Mouse (Mus musculus) heart, adult 2 months (tissue): ENCODE measurements around the gene Plb1. TPM values are rescaled to one million over a fixed set of nuclear protein-coding genes. Genes with fewer than 3 reads are reported as not detected.

Source experiments
- DNase-seq, 2 experiments: peaks; one replicate each; pipeline ENCODE4 v3.0.0; 2021
- H3K27ac ChIP-seq: fragments of 200-600 bp; 2 replicates; pipeline ENCODE4 v1.8.1; 2022
- H3K27me3 ChIP-seq: fragments of 200-500 bp; 2 replicates; pipeline ENCODE4 v1.6.1; 2012; ENCODE audit warnings: mild to moderate bottlenecking, low read length, inconsistent platforms, mixed read lengths; ENCODE audit not compliant: control insufficient read depth, insufficient read depth
- H3K36me3 ChIP-seq: fragments of 200-500 bp; 2 replicates; pipeline ENCODE4 v1.6.1; 2012; ENCODE audit warnings: low read length, inconsistent platforms; ENCODE audit not compliant: control insufficient read depth, insufficient read depth
- H3K4me1 ChIP-seq: fragments of 200-500 bp; 2 replicates; pipeline ENCODE4 v1.6.1; 2011; ENCODE audit warnings: low read length; ENCODE audit not compliant: control insufficient read depth, insufficient read depth
- H3K4me3 ChIP-seq: fragments of 200-600 bp; 2 replicates; pipeline ENCODE4 v1.8.1; 2022
- H3K79me2 ChIP-seq: fragments of 200-500 bp; replicated peaks from 2 replicates; pipeline ENCODE4 v1.6.1; 2012; ENCODE audit warnings: mild to moderate bottlenecking, inconsistent platforms, low read length, moderate library complexity, mixed read lengths; ENCODE audit not compliant: control insufficient read depth, insufficient read depth
- H3K9ac ChIP-seq: fragments of 200-500 bp; 2 replicates; pipeline ENCODE4 v1.6.1; 2012; ENCODE audit warnings: low read depth, mild to moderate bottlenecking, control low read depth, inconsistent platforms, low read length, mixed read lengths
- CTCF ChIP-seq: fragments of 200-600 bp; IDR thresholded peaks from 2 replicates; pipeline ENCODE4 v1.8.1; 2022; ENCODE audit warnings: antibody characterized with exemption, mild to moderate bottlenecking, moderate library complexity
- EP300 ChIP-seq: fragments of 200-500 bp; IDR thresholded peaks from 2 replicates; pipeline ENCODE4 v1.6.1; 2011; ENCODE audit warnings: low read depth, low read length, control low read depth; ENCODE audit not compliant: insufficient read depth
- POLR2A ChIP-seq: fragments of 200-500 bp; IDR thresholded peaks from 2 replicates; pipeline ENCODE4 v1.6.1; 2011; ENCODE audit warnings: mild to moderate bottlenecking, low read depth, low read length, control low read depth; ENCODE audit not compliant: insufficient read depth
- WGBS: fragments of 180-500 bp; shearing (Covaris S2); methylation state at CpG from one replicate; pipeline ENCODE4 v1.1.7; 2018; 5-methylcytosine and 5-hydroxymethylcytosine counted together
- intact Hi-C: fragments of 180-260 bp; cut with DNase I; formaldehyde crosslinking; loops from one replicate; pipeline ENCODE4 v1.15.1; 2025
- polyA plus RNA-seq: library from polyadenylated mRNA; depleted of rRNA; stranded (reverse); fragments of >200 nt; gene quantifications from 2 replicates; pipeline ENCODE4 v1.2.3, GENCODE M21; 2012; rRNA removed
- total RNA-seq, 2 experiments: library from RNA; stranded (reverse); gene quantifications; 2 replicates each; pipeline ENCODE4 v1.2.3; 2021

Gene Plb1
- total and polyA plus RNA-seq, 3 experiments = 0.82 to 1.6 (median 1.5) TPM

DNA sequence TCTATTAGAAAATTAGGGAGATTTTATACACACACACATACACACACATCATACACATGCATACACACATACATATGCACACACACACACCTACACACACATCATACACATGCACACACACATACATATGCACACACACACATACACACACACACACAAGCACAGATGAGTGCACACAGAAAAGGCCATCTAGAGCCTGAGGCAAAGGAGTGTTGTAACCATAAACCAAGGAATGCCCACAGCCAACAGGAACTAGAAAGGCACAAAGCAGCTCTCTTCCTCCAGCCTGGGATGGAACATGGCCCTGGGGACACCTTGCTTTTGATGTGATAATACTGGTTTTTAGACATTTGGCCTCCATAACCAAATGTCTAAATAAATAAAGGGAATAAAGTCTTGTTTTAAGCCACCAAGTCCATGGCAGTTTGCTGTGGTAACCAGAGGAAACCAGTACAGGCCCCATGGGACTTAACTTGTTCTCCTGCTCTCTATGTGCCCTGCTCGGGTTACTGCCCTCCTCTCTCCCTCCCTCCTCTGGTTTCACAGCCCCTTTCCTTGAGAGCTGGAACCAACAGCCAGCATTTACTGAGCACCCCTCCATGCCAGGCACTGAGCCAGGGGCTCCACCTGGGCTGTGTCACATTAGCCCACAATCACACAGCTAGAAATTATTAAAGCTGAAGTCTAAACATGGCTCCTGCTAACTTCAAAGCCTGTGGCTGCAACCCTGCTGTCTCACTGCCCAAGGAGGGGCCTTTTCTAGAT is 179.9 kb downstream of the Plb1 start:
- H3K4me1 ChIP-seq = peaks cover 32% of the 10 kb centered on the region
- intact Hi-C loops = loop anchor here (2.0 kb wide), 1 partner anchor 58 kb away; no protein-coding TSS in a partner anchor
- peak overlapping the region; percentile 79 for H3K27ac ChIP-seq
- no peaks in the 10 kb centered on the region for H3K79me2 ChIP-seq
- DNase-seq = peak in 1 of 2 experiments; percentile 29
- TF ChIP-seq POLR2A (no peak), EP300 (no peak)
- H3K9ac ChIP-seq = no peak overlapping the region
- WGBS = 29% methylated on average over 1 of the region's 1 CpGs
- no peak overlapping the region for H3K4me3 ChIP-seq
- H3K36me3 ChIP-seq = peaks cover 14% of the 10 kb centered on the region
- no peaks in the 10 kb centered on the region for H3K27me3 ChIP-seq

DNA sequence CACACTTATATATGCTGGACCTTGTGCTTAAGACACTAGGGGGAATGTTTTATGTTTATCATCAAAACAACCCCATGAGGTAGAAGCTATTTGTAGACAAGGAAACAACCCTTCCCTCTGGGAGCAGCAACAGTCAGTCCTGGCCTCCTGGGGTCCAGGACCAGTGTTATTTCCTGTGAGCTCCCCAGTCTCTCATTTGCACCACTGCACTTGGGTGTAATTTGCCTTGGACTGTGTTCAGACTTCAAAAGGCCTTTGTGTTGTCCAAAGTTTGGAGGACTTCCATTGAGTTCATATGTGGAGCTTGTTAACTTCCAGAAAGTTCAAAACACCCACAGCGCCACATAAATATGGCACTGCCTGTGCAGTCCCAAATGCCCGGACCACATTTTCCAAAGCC is 180.6 kb downstream of the Plb1 start:
- H3K27me3 ChIP-seq = no peaks in the 10 kb centered on the region
- DNase-seq = peak in 1 of 2 experiments; percentile 33

DNA sequence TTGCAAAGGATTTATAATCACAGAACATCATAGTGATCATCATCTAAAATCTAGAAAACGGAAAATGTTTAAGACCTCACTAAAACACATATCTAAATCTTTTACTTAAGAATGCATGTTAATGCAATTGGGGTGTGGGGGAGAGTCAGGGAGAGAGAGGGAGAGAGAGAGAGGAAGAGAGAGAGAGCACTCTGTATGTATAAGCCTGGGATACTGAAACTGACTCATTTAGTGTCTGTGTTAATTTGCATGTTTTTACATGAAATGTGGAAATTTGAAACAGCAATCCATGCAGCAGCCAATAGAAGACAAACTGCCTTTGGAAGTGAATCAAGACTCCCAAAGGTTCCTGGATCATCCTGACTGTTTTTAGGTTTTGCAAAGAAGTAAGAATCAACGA is 181.1 kb downstream of the Plb1 start:
- intact Hi-C loops = loop anchor here (2.0 kb wide), 1 partner anchor 59 kb away; no protein-coding TSS in a partner anchor
- no peak for DNase-seq
- TF ChIP-seq POLR2A = no peak
- TF ChIP-seq EP300 = no peak
- no peak for TF ChIP-seq CTCF
- H3K36me3 ChIP-seq = peaks cover 15% of the 10 kb centered on the region
- no peak overlapping the region for H3K9ac ChIP-seq
- H3K4me1 ChIP-seq = peaks cover 34% of the 10 kb centered on the region
- 66% methylated on average over 2 of the region's 2 CpGs for WGBS
- peak overlapping the region; percentile 79 for H3K27ac ChIP-seq
- no peaks in the 10 kb centered on the region for H3K27me3 ChIP-seq
- no peak overlapping the region for H3K4me3 ChIP-seq
- H3K79me2 ChIP-seq = no peaks in the 10 kb centered on the region

More for the DNA sequence above, 180.6 kb downstream of the Plb1 start:
- H3K79me2 ChIP-seq = no peaks in the 10 kb centered on the region
- TF ChIP-seq POLR2A (no peak), EP300 (peak; percentile 57; the same call in 1 of the 2 replicates), CTCF (no peak)
- WGBS = 48% methylated on average over 2 of the region's 2 CpGs
- peaks cover 34% of the 10 kb centered on the region for H3K4me1 ChIP-seq
- no peak overlapping the region for H3K9ac ChIP-seq
- intact Hi-C loops = loop anchor here (2.0 kb wide), 1 partner anchor 58 kb away; no protein-coding TSS in a partner anchor
- H3K4me3 ChIP-seq = no peak overlapping the region
- H3K36me3 ChIP-seq = peaks cover 15% of the 10 kb centered on the region
- peak overlapping the region; percentile 79 for H3K27ac ChIP-seq

DNA sequence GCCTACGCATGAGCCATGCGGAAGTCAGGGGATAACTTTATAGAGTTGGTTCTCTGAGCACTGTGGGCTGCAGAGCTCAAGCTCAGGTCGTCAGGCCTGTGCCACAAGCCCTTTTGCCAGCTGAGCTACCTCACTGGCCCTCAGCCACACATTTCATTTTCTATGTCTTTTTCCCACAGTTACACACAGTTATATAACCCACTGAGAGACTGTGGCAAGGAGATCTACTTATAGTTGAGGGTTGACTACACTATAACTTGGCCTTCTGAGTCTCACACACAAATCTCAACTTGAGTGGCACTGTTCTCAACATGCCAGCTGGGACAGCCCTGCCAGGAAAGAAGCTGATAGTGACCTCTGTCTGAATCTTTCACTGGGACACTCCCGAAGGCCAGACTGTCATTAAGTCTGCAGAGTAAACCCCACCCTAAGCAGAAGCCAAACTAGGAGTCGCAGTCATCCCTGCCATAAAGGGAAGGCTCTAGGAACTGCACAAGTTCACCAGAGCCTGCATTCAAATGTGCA is 182.0 kb downstream of the Plb1 start:
- H3K27me3 ChIP-seq = no peaks in the 10 kb centered on the region
- WGBS = 52% methylated on average over 5 of the region's 5 CpGs
- peak in 1 of 2 experiments; percentile 43 for DNase-seq
- peaks cover 14% of the 10 kb centered on the region for H3K36me3 ChIP-seq
- no peak overlapping the region for H3K9ac ChIP-seq
- TF ChIP-seq POLR2A (no peak), EP300 (0 out of 2 replicates have a peak, but pooled peaks have one; percentile 37), CTCF (0 out of 2 replicates have a peak, but pooled peaks have one; percentile 8)
- H3K4me3 ChIP-seq = no peak overlapping the region
- intact Hi-C loops = no loop called here
- peak overlapping the region; percentile 57 for H3K27ac ChIP-seq
- no peaks in the 10 kb centered on the region for H3K79me2 ChIP-seq
- H3K4me1 ChIP-seq = peaks cover 31% of the 10 kb centered on the region

DNA sequence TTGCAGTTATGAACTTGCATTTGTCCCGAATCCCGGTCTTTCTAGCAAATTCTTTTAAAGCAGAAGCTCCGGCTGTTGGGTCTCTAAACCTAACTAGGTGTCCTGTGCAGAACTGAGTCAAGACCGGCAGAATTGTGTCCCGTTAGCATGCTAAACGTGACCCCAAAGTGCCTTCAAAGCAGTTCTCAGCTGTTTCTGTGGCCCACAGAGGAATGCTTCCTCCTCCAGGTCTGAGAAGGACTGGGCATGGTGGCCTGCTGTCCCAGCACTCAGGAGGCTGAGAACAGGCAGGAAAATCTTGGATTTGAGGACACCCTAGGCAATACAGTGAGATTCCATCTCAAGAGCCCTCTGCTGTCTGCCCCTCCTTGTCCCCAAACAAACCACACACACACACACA is 183.0 kb downstream of the Plb1 start:
- WGBS = 93% methylated on average over 6 of the region's 6 CpGs
- no peak overlapping the region for H3K27ac ChIP-seq
- intact Hi-C loops = no loop called here

More for the DNA sequence above, 183.0 kb downstream of the Plb1 start:
- H3K4me1 ChIP-seq = peaks cover 31% of the 10 kb centered on the region
- no peak overlapping the region for H3K9ac ChIP-seq
- no peak overlapping the region for H3K4me3 ChIP-seq
- no peak for TF ChIP-seq POLR2A
- no peak for TF ChIP-seq CTCF
- no peak for TF ChIP-seq EP300
- DNase-seq = no peak
- peaks cover 13% of the 10 kb centered on the region for H3K36me3 ChIP-seq
- no peaks in the 10 kb centered on the region for H3K27me3 ChIP-seq
- H3K79me2 ChIP-seq = no peaks in the 10 kb centered on the region

Other genes starting within 250 kb of the Plb1 start
- 10 to 100 TPM; 21.2 to 26.6 TPM for gene Fosl2, start 96.9 kb upstream of the Plb1 start, total RNA-seq
- gene Fosl2, start 96.9 kb upstream of the Plb1 start, polyA plus RNA-seq = 10.2 and 11.9 TPM in 2 replicates
- 100 to 1,000 TPM; 423 to 471 TPM for gene Ppp1cb, start 226.1 kb downstream of the Plb1 start, total RNA-seq
- 82.1 and 188 TPM in 2 replicates for gene Ppp1cb, start 226.1 kb downstream of the Plb1 start, polyA plus RNA-seq